Mouse (Mus musculus) heart, postnatal 0 days (tissue): ENCODE measurements at regions not wholly inside any gene's neighbourhood (a gene's known extent, or its start where the extent isn't known, plus 50 kb on each side); places are given as distances from the start of the nearest gene placed in this dataset.

Experiments used
- CTCF ChIP-seq: IDR thresholded peaks from 2 replicates; pipeline ENCODE4 v1.5.1; 2016; ENCODE audit warnings: antibody characterized with exemption, control low read depth, low read depth
- EP300 ChIP-seq: IDR thresholded peaks from 2 replicates; pipeline ENCODE4 v1.6.1; 2016; ENCODE audit warnings: antibody characterized with exemption, low read depth

DNA sequence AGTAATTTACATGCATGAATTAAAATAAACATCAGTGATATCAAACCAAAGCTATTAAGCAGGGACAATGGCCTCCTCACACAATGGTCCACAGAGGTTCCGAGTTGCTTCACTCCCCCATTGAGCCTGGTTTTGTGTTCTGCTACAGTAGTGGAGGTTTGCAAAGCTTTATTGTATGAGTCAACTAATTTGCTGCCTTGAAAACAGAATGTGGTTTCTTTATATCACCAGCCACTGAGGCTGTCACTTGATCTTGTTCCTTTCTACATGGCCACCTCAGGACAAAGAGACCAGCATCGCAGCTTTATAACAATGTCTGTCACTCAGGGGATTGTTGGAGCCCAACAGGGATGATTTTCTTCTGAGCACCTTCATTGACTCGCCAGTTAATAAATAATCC is 695.3 kb downstream of the Mecom start:
- no peak for TF ChIP-seq EP300
- TF ChIP-seq CTCF: no peak
